Mouse (Mus musculus) ES-E14 (cell line): ENCODE data around the gene Ano6. TPM values are rescaled to one million over a fixed set of nuclear protein-coding genes. Genes with fewer than 3 reads are reported as not detected.

ENCODE experiments used
- DNase-seq: peaks from one replicate; pipeline ENCODE4 v3.0.0-alpha.2; 2013; ENCODE audit warnings: low read depth, low spot score
- H3K27ac ChIP-seq: 2 replicates; pipeline ENCODE4 v1.5.1; 2012; ENCODE audit warnings: low read depth, mild to moderate bottlenecking, low read length, moderate library complexity, mixed read lengths; ENCODE audit not compliant: poor library complexity, insufficient read depth, severe bottlenecking
- H3K36me3 ChIP-seq: 2 replicates; pipeline ENCODE4 v1.6.1; 2012; ENCODE audit warnings: mild to moderate bottlenecking, low read length, moderate library complexity, mixed read lengths; ENCODE audit not compliant: control insufficient read depth, poor library complexity, insufficient read depth, severe bottlenecking
- H3K4me1 ChIP-seq, 2 experiments: fragments of 150-350 bp in 1 of 2; sonication (generic) in 1 of 2; 2 replicates each; pipeline ENCODE4 v1.6.1; 2012; ENCODE audit warnings: low read length in 2 of 2, mild to moderate bottlenecking in 1 of 2, mixed read lengths in 1 of 2; ENCODE audit not compliant: control insufficient read depth in 2 of 2, insufficient read depth in 2 of 2, poor library complexity in 1 of 2
- H3K4me3 ChIP-seq, 2 experiments: fragments of 150-350 bp in 1 of 2; sonication (generic) in 1 of 2; 2 replicates each; pipeline ENCODE4 v1.5.1; 2012; ENCODE audit warnings: low read length in 2 of 2, low read depth in 1 of 2, mild to moderate bottlenecking in 1 of 2, mixed read lengths in 1 of 2; ENCODE audit not compliant: insufficient read depth in 1 of 2, poor library complexity in 1 of 2, severe bottlenecking in 1 of 2
- H3K9ac ChIP-seq: 2 replicates; pipeline ENCODE4 v1.6.1; 2012; ENCODE audit warnings: low read depth, mild to moderate bottlenecking, low read length, mixed read lengths; ENCODE audit not compliant: poor library complexity, insufficient read depth, severe bottlenecking
- H3K9me3 ChIP-seq: fragments of 150-350 bp; sonication (generic); 2 replicates; pipeline ENCODE4 v1.6.1; 2012; ENCODE audit warnings: low read depth, mild to moderate bottlenecking, low read length; ENCODE audit not compliant: control insufficient read depth, insufficient read depth
- CHD2 ChIP-seq: IDR thresholded peaks from 2 replicates; pipeline ENCODE4 v1.6.1; 2014; ENCODE audit warnings: mild to moderate bottlenecking, low read depth, low read length, inconsistent platforms
- HCFC1 ChIP-seq: IDR thresholded peaks from 2 replicates; pipeline ENCODE4 v1.6.1; 2012; ENCODE audit warnings: low read length, inconsistent platforms, borderline replicate concordance; ENCODE audit not compliant: insufficient read depth
- MAFK ChIP-seq: IDR thresholded peaks from 2 replicates; pipeline ENCODE4 v1.6.1; 2014; ENCODE audit warnings: mild to moderate bottlenecking, low read depth, low read length, inconsistent platforms; ENCODE audit not compliant: insufficient read depth
- ZC3H11A ChIP-seq: IDR thresholded peaks from 2 replicates; pipeline ENCODE4 v1.6.1; 2012; ENCODE audit warnings: low read depth, mild to moderate bottlenecking, inconsistent platforms, low read length, borderline replicate concordance
- ZNF384 ChIP-seq: IDR thresholded peaks from 2 replicates; pipeline ENCODE4 v1.6.1; 2012; ENCODE audit warnings: low read depth, low read length, inconsistent platforms
- in situ Hi-C, 2 experiments: fragments of 600-800 bp; cut with MboI; formaldehyde crosslinking; loops; one replicate each; pipeline ENCODE4 v1.15.1; 2025; ENCODE audit warnings: low sequenced_read_pairs in 2 of 2, inconsistent platforms in 1 of 2; ENCODE audit not compliant: unreplicated experiment in 2 of 2
- total RNA-seq: library from RNA; depleted of rRNA; stranded (reverse); fragments of 300-350 nt; gene quantifications from 2 replicates; pipeline ENCODE4 v1.2.3, GENCODE M21; 2012

The Ano6 gene
- total RNA-seq, 1 experiment: 48.6 TPM

DNA sequence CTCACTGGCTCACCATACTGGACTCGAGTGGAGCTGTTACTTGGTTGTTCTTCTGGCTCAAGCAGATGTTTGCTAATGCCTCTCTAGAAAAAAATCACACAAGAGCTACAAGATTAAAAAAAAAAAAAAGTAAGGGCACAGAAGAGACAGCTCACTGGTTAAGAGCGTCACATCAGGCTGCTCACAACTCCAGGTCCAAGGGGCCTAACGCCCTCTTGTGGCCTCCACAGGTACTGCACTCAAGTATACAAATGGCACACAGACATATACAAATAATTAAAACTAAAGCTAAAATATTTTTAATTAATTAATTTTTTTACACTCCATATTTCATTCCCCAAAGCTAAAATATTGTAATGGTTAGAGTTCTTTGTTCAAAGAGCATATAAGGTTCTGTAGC lies 3.1 kb upstream of the Ano6 start:
- peaks cover 3 to 5% of the 10 kb centered on the region in 2 experiments; a peak in 2 of 4 replicates for H3K4me1 ChIP-seq
- no peak overlapping the region for H3K27ac ChIP-seq
- H3K4me3 ChIP-seq: no peak overlapping the region
- no peak for DNase-seq
- TF ChIP-seq CHD2 (no peak), ZNF384 (peak; percentile 68), ZC3H11A (no peak), HCFC1 (no peak), MAFK (no peak)
- no peaks in the 10 kb centered on the region for H3K36me3 ChIP-seq
- in situ Hi-C loops: no loop called here
- no peaks in the 10 kb centered on the region for H3K9me3 ChIP-seq
- no peak overlapping the region for H3K9ac ChIP-seq

DNA sequence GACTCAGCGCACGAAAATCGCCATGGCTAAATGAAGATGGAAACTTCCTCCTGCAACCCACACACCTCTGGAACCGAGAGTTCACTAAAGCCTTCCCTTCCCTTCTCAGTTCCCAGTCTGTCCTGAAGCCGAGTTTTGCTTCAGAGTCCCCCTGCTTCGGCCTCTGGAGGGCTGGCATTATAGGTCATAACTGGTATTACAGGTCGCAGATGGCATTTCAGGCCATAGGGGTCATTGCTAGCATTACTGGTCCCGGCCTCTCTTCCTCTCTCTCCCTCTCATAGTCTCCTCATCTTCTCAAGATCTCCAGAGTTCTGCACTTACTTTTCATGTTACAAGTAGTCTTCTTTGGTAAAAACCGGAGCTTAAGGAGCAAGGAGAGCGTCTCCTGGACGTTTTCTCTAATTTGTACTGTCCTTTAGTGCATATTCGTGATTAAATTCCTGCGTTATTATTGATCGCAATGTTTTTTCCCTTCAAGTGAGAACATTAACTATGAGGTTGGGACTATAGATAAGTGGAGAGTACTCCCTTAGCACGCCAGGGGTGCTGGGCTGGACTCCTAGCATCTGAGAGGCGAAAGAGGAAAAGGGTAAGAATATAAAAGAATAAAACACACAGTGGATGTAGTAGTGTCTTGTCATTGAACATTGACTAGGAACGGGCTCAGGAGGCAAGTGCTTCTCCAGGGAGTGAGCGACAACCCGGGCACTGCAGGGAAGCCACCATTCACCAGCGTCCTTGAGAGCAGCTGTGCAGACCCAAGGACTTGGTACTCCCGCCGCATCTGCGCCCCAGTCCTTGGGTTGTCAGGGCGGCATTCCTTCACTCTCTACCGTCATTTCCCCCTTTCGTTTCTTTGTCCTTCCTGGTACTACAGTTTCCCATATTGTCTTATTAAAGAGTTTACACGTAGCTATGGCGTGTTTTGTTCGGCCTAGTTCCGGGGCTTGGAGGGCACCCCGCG lies 798 bp upstream of the Ano6 start:
- H3K4me1 ChIP-seq: peaks cover 2 to 4% of the 10 kb centered on the region in 2 experiments; a peak in 1 of 4 replicates
- H3K27ac ChIP-seq: peak overlapping the region; percentile 52; the same call in 1 of the 2 replicates
- peak overlapping the region; percentile 77 to 83 for H3K4me3 ChIP-seq
- peak overlapping the region; percentile 82 for H3K9ac ChIP-seq
- DNase-seq: peak; percentile 46
- in situ Hi-C loops: no loop called here
- H3K9me3 ChIP-seq: no peaks in the 10 kb centered on the region
- H3K36me3 ChIP-seq: no peaks in the 10 kb centered on the region
- TF ChIP-seq MAFK (no peak), HCFC1 (no peak), CHD2 (no peak), ZC3H11A (no peak), ZNF384 (no peak)

DNA sequence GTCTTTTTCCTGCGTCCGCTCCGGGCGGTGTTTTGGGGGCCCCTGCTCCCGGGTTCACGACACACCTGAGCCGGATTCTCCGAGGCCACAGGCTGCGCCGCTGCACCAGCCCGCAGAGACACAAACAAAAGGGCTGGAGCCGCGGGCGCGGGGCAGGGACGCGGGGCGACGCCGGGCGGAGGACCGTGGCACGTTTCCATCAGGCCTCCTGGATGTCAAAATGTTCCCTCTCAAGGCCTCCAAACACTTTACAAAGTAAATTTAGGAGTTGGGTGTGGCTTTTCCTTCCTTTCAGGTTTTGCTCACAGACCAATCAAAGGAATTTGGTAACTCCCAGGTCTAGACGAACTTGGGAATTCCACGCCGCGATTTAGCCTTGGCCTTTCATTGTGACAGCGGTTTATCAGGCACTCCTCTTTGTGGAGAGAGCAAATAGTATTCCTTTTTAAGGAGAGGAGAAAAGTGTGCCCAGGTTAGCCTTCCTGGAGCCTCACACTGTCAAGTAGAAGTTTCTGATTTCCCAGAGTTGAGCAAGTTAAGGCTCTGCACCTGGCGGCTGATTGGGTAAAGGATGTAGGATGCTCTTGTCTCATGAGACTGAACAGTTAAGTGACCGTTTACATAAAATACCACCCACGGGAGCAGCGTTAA lies 623 bp downstream of the Ano6 start:
- H3K9me3 ChIP-seq: no peaks in the 10 kb centered on the region
- H3K4me3 ChIP-seq: peak overlapping the region; percentile 77 to 83
- peaks cover 0 to 4% of the 10 kb centered on the region in 2 experiments; a peak in 1 of 4 replicates for H3K4me1 ChIP-seq
- peak; percentile 51 for DNase-seq
- peak overlapping the region; percentile 24 for H3K27ac ChIP-seq
- TF ChIP-seq CHD2: no peak
- TF ChIP-seq MAFK: no peak
- no peak for TF ChIP-seq ZNF384
- no peak for TF ChIP-seq ZC3H11A
- TF ChIP-seq HCFC1: no peak
- H3K9ac ChIP-seq: peak overlapping the region; percentile 83
- H3K36me3 ChIP-seq: no peaks in the 10 kb centered on the region
- in situ Hi-C loops: no loop called here

DNA sequence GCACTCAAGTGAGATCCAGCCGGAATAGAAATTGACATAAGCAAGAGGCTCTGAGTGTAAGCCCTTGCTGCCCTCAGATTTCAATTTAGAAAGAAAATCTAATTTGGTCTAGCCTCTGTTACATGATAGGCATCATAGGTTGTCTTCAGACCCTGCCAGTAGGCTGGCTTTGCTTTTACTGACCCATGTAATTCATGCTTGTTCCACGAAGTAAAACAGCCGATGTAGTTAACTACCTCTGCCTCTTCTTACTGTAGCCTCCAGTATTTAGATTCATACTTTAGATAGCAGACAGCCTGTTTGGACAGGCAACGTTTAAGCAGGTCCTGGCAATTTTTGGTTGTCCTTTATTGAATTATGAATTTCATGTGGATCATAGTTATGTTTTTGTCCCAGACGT lies 1.2 kb downstream of the Ano6 start:
- DNase-seq: no peak
- H3K9ac ChIP-seq: no peak overlapping the region
- in situ Hi-C loops: no loop called here
- peaks cover 0 to 4% of the 10 kb centered on the region in 2 experiments; a peak in 1 of 4 replicates for H3K4me1 ChIP-seq
- no peaks in the 10 kb centered on the region for H3K9me3 ChIP-seq
- no peaks in the 10 kb centered on the region for H3K36me3 ChIP-seq
- TF ChIP-seq HCFC1: no peak
- no peak overlapping the region for H3K27ac ChIP-seq
- H3K4me3 ChIP-seq: peak overlapping the region in 1 of 2 experiments; percentile 77; a peak in 2 of 4 replicates
